Mouse (Mus musculus) ES-E14 (cell line): ENCODE data around the gene Acap3. TPM values are rescaled to one million over a fixed set of nuclear protein-coding genes. Genes with fewer than 3 reads are reported as not detected.
A peak's percentile ranks its signal among the peaks of the same experiment; 100 is the strongest.

Experiments
- DNase-seq: peaks from one replicate; pipeline ENCODE4 v3.0.0-alpha.2; 2013; ENCODE audit warnings: low read depth, low spot score
- H3K27ac ChIP-seq: 2 replicates; pipeline ENCODE4 v1.5.1; 2012; ENCODE audit warnings: low read depth, mild to moderate bottlenecking, low read length, moderate library complexity, mixed read lengths; ENCODE audit not compliant: poor library complexity, insufficient read depth, severe bottlenecking
- H3K36me3 ChIP-seq: 2 replicates; pipeline ENCODE4 v1.6.1; 2012; ENCODE audit warnings: mild to moderate bottlenecking, low read length, moderate library complexity, mixed read lengths; ENCODE audit not compliant: control insufficient read depth, poor library complexity, insufficient read depth, severe bottlenecking
- H3K4me1 ChIP-seq, 2 experiments: fragments of 150-350 bp in 1 of 2; sonication (generic) in 1 of 2; 2 replicates each; pipeline ENCODE4 v1.6.1; 2012; ENCODE audit warnings: low read length in 2 of 2, mild to moderate bottlenecking in 1 of 2, mixed read lengths in 1 of 2; ENCODE audit not compliant: control insufficient read depth in 2 of 2, insufficient read depth in 2 of 2, poor library complexity in 1 of 2
- H3K4me3 ChIP-seq, 2 experiments: fragments of 150-350 bp in 1 of 2; sonication (generic) in 1 of 2; 2 replicates each; pipeline ENCODE4 v1.5.1; 2012; ENCODE audit warnings: low read length in 2 of 2, low read depth in 1 of 2, mild to moderate bottlenecking in 1 of 2, mixed read lengths in 1 of 2; ENCODE audit not compliant: insufficient read depth in 1 of 2, poor library complexity in 1 of 2, severe bottlenecking in 1 of 2
- H3K9ac ChIP-seq: 2 replicates; pipeline ENCODE4 v1.6.1; 2012; ENCODE audit warnings: low read depth, mild to moderate bottlenecking, low read length, mixed read lengths; ENCODE audit not compliant: poor library complexity, insufficient read depth, severe bottlenecking
- H3K9me3 ChIP-seq: fragments of 150-350 bp; sonication (generic); 2 replicates; pipeline ENCODE4 v1.6.1; 2012; ENCODE audit warnings: low read depth, mild to moderate bottlenecking, low read length; ENCODE audit not compliant: control insufficient read depth, insufficient read depth
- CHD2 ChIP-seq: IDR thresholded peaks from 2 replicates; pipeline ENCODE4 v1.6.1; 2014; ENCODE audit warnings: mild to moderate bottlenecking, low read depth, low read length, inconsistent platforms
- HCFC1 ChIP-seq: IDR thresholded peaks from 2 replicates; pipeline ENCODE4 v1.6.1; 2012; ENCODE audit warnings: low read length, inconsistent platforms, borderline replicate concordance; ENCODE audit not compliant: insufficient read depth
- MAFK ChIP-seq: IDR thresholded peaks from 2 replicates; pipeline ENCODE4 v1.6.1; 2014; ENCODE audit warnings: mild to moderate bottlenecking, low read depth, low read length, inconsistent platforms; ENCODE audit not compliant: insufficient read depth
- ZC3H11A ChIP-seq: IDR thresholded peaks from 2 replicates; pipeline ENCODE4 v1.6.1; 2012; ENCODE audit warnings: low read depth, mild to moderate bottlenecking, inconsistent platforms, low read length, borderline replicate concordance
- ZNF384 ChIP-seq: IDR thresholded peaks from 2 replicates; pipeline ENCODE4 v1.6.1; 2012; ENCODE audit warnings: low read depth, low read length, inconsistent platforms
- in situ Hi-C, 2 experiments: fragments of 600-800 bp; cut with MboI; formaldehyde crosslinking; loops; one replicate each; pipeline ENCODE4 v1.15.1; 2025; ENCODE audit warnings: low sequenced_read_pairs in 2 of 2, inconsistent platforms in 1 of 2; ENCODE audit not compliant: unreplicated experiment in 2 of 2
- total RNA-seq: library from RNA; depleted of rRNA; stranded (reverse); fragments of 300-350 nt; gene quantifications from 2 replicates; pipeline ENCODE4 v1.2.3, GENCODE M21; 2012

The Acap3 gene
- total RNA-seq, 1 experiment, result 17.1 TPM

DNA sequence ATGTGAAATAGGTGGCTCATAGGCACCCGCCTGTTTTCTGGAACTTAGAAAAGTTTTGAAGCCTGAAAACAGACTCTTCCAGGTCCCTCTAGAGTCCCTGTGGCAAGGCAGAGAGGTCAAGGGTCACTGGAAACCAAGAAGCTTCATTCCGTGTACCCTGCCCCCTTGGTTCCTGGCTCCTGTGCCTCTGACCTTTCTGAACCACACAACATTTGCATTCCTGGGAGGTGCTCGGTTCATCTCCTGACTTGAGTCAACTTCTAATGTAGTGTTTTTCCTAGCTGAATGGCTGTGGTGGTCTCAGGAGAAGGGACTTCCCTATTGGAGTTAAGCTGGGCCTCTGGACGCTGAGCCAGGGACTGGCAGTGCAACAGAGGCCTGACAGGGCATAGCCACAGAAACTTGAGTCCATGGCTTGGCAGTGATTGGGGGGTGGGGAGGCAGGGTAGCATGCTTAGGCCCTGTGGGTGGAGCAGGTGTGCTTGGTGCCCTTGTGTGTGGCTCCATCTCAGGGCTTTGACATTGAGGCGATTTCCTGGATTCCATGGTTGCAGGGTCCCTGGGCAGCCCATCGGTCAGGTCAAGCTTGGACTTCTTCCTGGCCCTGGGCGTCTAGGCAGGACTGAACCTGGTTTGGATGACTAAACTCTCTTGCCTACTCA lies 43.1 kb upstream of the Acap3 start:
- no peak for DNase-seq
- Histone ChIP-seq H3K9ac (no peak overlapping the region), H3K9me3 (no peaks in the 10 kb centered on the region), H3K4me1 (peaks cover 5 to 9% of the 10 kb centered on the region in 2 experiments; a peak in 3 of 4 replicates), H3K36me3 (no peaks in the 10 kb centered on the region), H3K4me3 (peak overlapping the region; percentile 74 to 96; a peak in 3 of 4 replicates), H3K27ac (no peak overlapping the region)
- TF ChIP-seq MAFK, result no peak
- no peak for TF ChIP-seq HCFC1
- TF ChIP-seq ZC3H11A, result no peak
- no peak for TF ChIP-seq CHD2
- no peak for TF ChIP-seq ZNF384
- in situ Hi-C loops, result no loop called here

DNA sequence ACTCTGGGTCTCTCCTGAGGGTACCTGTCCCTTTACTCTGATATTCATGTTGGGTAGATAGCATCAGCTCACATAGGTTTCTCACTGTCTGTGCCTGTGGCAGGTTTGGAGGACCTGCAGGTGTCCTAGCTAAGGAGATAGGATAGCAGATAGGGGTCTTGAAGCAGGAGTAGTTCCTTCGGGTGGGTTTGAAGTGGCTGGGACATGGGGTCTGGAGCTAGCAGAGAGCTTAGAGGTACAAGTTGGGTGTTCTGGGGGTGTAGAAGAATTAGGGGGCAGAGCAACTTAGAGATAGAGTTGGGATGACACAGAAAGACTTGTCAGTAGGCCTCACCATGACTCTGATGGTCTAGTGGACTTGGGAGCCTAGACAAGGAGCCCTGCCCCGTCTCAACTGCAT lies 42.2 kb upstream of the Acap3 start:
- in situ Hi-C loops, result no loop called here
- no peaks in the 10 kb centered on the region for H3K9me3 ChIP-seq
- TF ChIP-seq MAFK, result no peak
- TF ChIP-seq ZC3H11A, result no peak
- TF ChIP-seq CHD2, result no peak
- no peak for TF ChIP-seq ZNF384
- TF ChIP-seq HCFC1, result no peak
- H3K4me3 ChIP-seq, result no peak overlapping the region
- H3K27ac ChIP-seq, result no peak overlapping the region
- DNase-seq, result no peak
- H3K9ac ChIP-seq, result no peak overlapping the region
- peaks cover 5 to 9% of the 10 kb centered on the region in 2 experiments; a peak in 3 of 4 replicates for H3K4me1 ChIP-seq
- no peaks in the 10 kb centered on the region for H3K36me3 ChIP-seq

DNA sequence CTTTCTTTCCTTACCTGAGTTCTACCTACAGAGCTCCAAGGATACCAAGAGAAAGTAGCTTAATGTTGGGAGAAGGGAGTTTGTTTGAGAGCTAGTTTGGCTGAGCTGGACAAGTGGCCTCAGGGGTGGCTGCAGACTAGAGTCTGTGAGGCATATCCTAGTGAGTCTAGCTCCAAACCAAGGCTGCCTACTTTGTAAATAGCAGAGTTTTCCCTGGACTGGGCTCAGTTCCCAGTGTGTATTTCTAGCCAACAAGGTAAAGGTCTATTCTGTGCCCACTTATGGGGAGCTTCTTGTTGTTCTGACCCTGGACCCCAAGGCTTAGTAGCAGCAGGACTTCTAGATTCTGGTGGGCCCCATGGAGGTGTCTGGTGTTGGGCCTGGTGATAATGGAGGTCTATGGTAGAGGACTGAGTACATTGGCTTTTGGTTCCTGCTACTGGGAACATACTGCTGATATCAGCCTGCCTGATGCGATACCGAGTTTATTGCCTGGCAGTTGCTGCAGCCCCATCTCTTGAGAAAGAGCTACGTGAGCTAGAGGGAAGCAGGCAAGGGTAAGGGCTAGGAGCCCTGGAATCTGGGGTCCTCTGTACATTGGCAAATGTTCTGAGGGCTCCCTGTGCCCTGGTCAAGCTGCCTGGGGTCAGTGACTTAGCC lies 41.7 kb upstream of the Acap3 start:
- TF ChIP-seq HCFC1 (no peak), ZC3H11A (no peak), ZNF384 (no peak), MAFK (no peak), CHD2 (no peak)
- no peak for DNase-seq
- peaks cover 3% of the 10 kb centered on the region; the same call in 1 of the 2 replicates for H3K36me3 ChIP-seq
- H3K9ac ChIP-seq, result no peak overlapping the region
- no peak overlapping the region for H3K27ac ChIP-seq
- no peak overlapping the region for H3K4me3 ChIP-seq
- H3K9me3 ChIP-seq, result no peaks in the 10 kb centered on the region
- in situ Hi-C loops, result no loop called here
- peaks cover 5 to 9% of the 10 kb centered on the region in 2 experiments; a peak in 3 of 4 replicates for H3K4me1 ChIP-seq

DNA sequence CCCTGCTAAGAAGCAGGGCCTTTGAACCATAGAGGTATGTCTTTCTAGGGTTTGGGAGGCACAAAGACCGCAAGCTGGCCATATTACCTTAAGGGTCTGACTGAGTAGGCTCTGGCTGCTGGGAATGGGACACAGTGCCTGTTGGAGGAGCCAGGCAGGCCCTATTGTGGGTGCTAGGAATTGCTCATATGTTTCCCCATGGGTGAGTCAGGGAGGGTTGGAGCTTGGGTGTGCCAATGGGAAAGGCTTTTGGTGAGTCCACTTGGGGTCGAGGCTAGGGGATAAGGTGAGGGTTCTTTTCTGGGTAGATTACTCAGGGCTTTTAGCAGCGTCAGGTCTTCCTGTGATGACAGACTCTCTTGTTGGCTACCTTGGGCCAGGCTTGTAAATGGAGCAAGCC lies 40.3 kb upstream of the Acap3 start:
- peaks cover 14% of the 10 kb centered on the region; the same call in 1 of the 2 replicates for H3K36me3 ChIP-seq
- no peak overlapping the region for H3K9ac ChIP-seq
- H3K4me3 ChIP-seq, result no peak overlapping the region
- no peaks in the 10 kb centered on the region for H3K9me3 ChIP-seq
- no peak for DNase-seq
- peaks cover 5 to 9% of the 10 kb centered on the region in 2 experiments; a peak in 3 of 4 replicates for H3K4me1 ChIP-seq
- in situ Hi-C loops, result no loop called here
- TF ChIP-seq ZNF384, result no peak
- no peak for TF ChIP-seq MAFK
- TF ChIP-seq ZC3H11A, result no peak
- no peak for TF ChIP-seq CHD2
- TF ChIP-seq HCFC1, result no peak
- no peak overlapping the region for H3K27ac ChIP-seq
